In genomic region chr15:103247078-103247781, GRCm38 (mm10) we compare ENCODE assay signal across 27 mouse cellular contexts. TPM values are rescaled to one million over a fixed set of nuclear protein-coding genes. Genes with fewer than 3 reads are reported as not detected.
A peak's percentile ranks its signal among the peaks of the same experiment; 100 is the strongest.
DNase-seq lines count a peak whose midpoint lies in the region; ATAC-seq lines count a peak whose summit lies in the region.
"Had no signal": no experiment of that assay in that cellular context is flagged by ENCODE, and none has a peak within 500 bp of the region (broad histone marks: within the 10 kb centered on the region; RNA-seq: fewer than 3 reads in every experiment).

No protein-coding gene starts in this region.

- peaks cover 27% of the 10 kb centered on the region for H3K4me1 ChIP-seq in forebrain, embryonic 13.5 days
- H3K4me1 ChIP-seq in forebrain, embryonic 10.5 days, result peaks cover 36% of the 10 kb centered on the region
- H3K4me1 ChIP-seq in limb, embryonic 10.5 days, result peaks cover 18% of the 10 kb centered on the region
- peaks cover 60% of the 10 kb centered on the region for H3K4me1 ChIP-seq in liver, embryonic 16.5 days (ENCODE audit: control insufficient read depth, low read depth, low read length)
- H3K4me1 ChIP-seq in midbrain, embryonic 15.5 days, result peaks cover 24% of the 10 kb centered on the region

- 91% methylated on average over 9 of the region's 9 CpGs for WGBS in forebrain, embryonic 13.5 days
- 90% methylated on average over 9 of the region's 9 CpGs for WGBS in forebrain, embryonic 10.5 days
- 89% methylated on average over 9 of the region's 9 CpGs for WGBS in limb, embryonic 10.5 days
- 65% methylated on average over 9 of the region's 9 CpGs for WGBS in liver, embryonic 16.5 days (ENCODE audit: insufficient replicate concordance)
- 92% methylated on average over 9 of the region's 9 CpGs for WGBS in midbrain, embryonic 15.5 days

- H3K4me2 ChIP-seq in forebrain, embryonic 13.5 days, result no peak overlapping the region
- peak overlapping the region; percentile 34 for H3K4me2 ChIP-seq in liver, embryonic 16.5 days (ENCODE audit: low read depth, low read length)
- no peak overlapping the region for H3K4me2 ChIP-seq in midbrain, embryonic 15.5 days
- H3K4me2 ChIP-seq: embryonic facial prominence, embryonic 13.5 days; heart, embryonic 15.5 days; hindbrain, embryonic 15.5 days; lung, embryonic 15.5 days; midbrain, embryonic 13.5 days had no signal

- H3K27me3 ChIP-seq in forebrain, embryonic 13.5 days, result no peaks in the 10 kb centered on the region
- H3K27me3 ChIP-seq in forebrain, embryonic 10.5 days (ENCODE audit: poor library complexity, severe bottlenecking), result no peaks in the 10 kb centered on the region
- no peaks in the 10 kb centered on the region for H3K27me3 ChIP-seq in limb, embryonic 10.5 days (ENCODE audit: low read depth, poor library complexity, severe bottlenecking)
- H3K27me3 ChIP-seq in liver, embryonic 16.5 days (ENCODE audit: control insufficient read depth, insufficient read depth, low read depth, low read length), result no peaks in the 10 kb centered on the region
- H3K27me3 ChIP-seq in midbrain, embryonic 15.5 days (replicated peaks), result no peaks in the 10 kb centered on the region
- H3K27me3 ChIP-seq: embryonic facial prominence, embryonic 13.5 days; heart, embryonic 15.5 days; hindbrain, embryonic 15.5 days; lung, embryonic 15.5 days; megakaryocyte, embryonic 14.5 days; midbrain, embryonic 13.5 days had no signal

- H3K36me3 ChIP-seq in forebrain, embryonic 13.5 days (ENCODE audit: poor library complexity, severe bottlenecking), result peaks cover 67% of the 10 kb centered on the region
- peaks cover 77% of the 10 kb centered on the region for H3K36me3 ChIP-seq in forebrain, embryonic 10.5 days (replicated peaks)
- peaks cover 78% of the 10 kb centered on the region for H3K36me3 ChIP-seq in limb, embryonic 10.5 days
- peaks cover 82% of the 10 kb centered on the region for H3K36me3 ChIP-seq in liver, embryonic 16.5 days (ENCODE audit: control insufficient read depth, insufficient read depth)
- peaks cover 58% of the 10 kb centered on the region for H3K36me3 ChIP-seq in midbrain, embryonic 15.5 days (replicated peaks)

- H3K27ac ChIP-seq in forebrain, embryonic 13.5 days, result peak overlapping the region; percentile 14; the same call in 1 of the 2 replicates
- H3K27ac ChIP-seq in forebrain, embryonic 10.5 days, result no peak overlapping the region
- no peak overlapping the region for H3K27ac ChIP-seq in limb, embryonic 10.5 days
- H3K27ac ChIP-seq in liver, embryonic 16.5 days (ENCODE audit: low read length), result peak overlapping the region; percentile 61
- no peak overlapping the region for H3K27ac ChIP-seq in midbrain, embryonic 15.5 days
- H3K27ac ChIP-seq: embryonic facial prominence, embryonic 13.5 days; heart, adult 2 months; heart, embryonic 15.5 days; hindbrain, embryonic 15.5 days; lung, embryonic 15.5 days; midbrain, embryonic 13.5 days had no signal

- no peak for DNase-seq in forebrain, embryonic 10.5 days (ENCODE audit: extremely low spot score, low spot score)
- DNase-seq in A20 (ENCODE audit: low read depth, low spot score), result peak; percentile 33
- DNase-seq in limb, embryonic 10.5 days (ENCODE audit: low spot score), result peak; percentile 40
- no peak for DNase-seq in thymus, postnatal 4 days
- DNase-seq: adrenal gland, postnatal 14 days; cerebellum, adult 8-10 months; cerebellum, postnatal 36 days; embryo, embryonic 11 days; gastrocnemius, postnatal 10 days; heart, adult 2 months; heart, postnatal 4 days; kidney, adult 8-10 months; kidney, postnatal 14 days; lung, postnatal 36 days; right cerebral cortex, postnatal 25 days; spleen, adult 18-20 months; thymus, postnatal 14 days had no signal

- H3K9me3 ChIP-seq in forebrain, embryonic 13.5 days (replicated peaks), result no peaks in the 10 kb centered on the region
- no peaks in the 10 kb centered on the region for H3K9me3 ChIP-seq in forebrain, embryonic 10.5 days
- H3K9me3 ChIP-seq in limb, embryonic 10.5 days (replicated peaks), result no peaks in the 10 kb centered on the region
- no peaks in the 10 kb centered on the region for H3K9me3 ChIP-seq in liver, embryonic 16.5 days (replicated peaks; ENCODE audit: control insufficient read depth, low read length)
- no peaks in the 10 kb centered on the region for H3K9me3 ChIP-seq in midbrain, embryonic 15.5 days
- H3K9me3 ChIP-seq: embryonic facial prominence, embryonic 13.5 days; heart, embryonic 15.5 days; hindbrain, embryonic 15.5 days; lung, embryonic 15.5 days; megakaryocyte, embryonic 14.5 days; midbrain, embryonic 13.5 days had no signal

- H3K9ac ChIP-seq in forebrain, embryonic 13.5 days, result no peak overlapping the region
- H3K9ac ChIP-seq in liver, embryonic 16.5 days (ENCODE audit: low read depth, low read length), result no peak overlapping the region
- H3K9ac ChIP-seq in midbrain, embryonic 15.5 days, result no peak overlapping the region
- H3K9ac ChIP-seq: embryonic facial prominence, embryonic 13.5 days; heart, embryonic 15.5 days; hindbrain, embryonic 15.5 days; lung, embryonic 15.5 days; midbrain, embryonic 13.5 days had no signal

- H3K4me3 ChIP-seq in forebrain, embryonic 13.5 days, result no peak overlapping the region
- no peak overlapping the region for H3K4me3 ChIP-seq in forebrain, embryonic 10.5 days
- H3K4me3 ChIP-seq in limb, embryonic 10.5 days, result no peak overlapping the region
- H3K4me3 ChIP-seq in liver, embryonic 16.5 days (ENCODE audit: low read depth, low read length), result peak overlapping the region; percentile 19
- H3K4me3 ChIP-seq in midbrain, embryonic 15.5 days, result no peak overlapping the region
- H3K4me3 ChIP-seq: embryonic facial prominence, embryonic 13.5 days; heart, adult 2 months; heart, embryonic 15.5 days; hindbrain, embryonic 15.5 days; lung, embryonic 15.5 days; midbrain, embryonic 13.5 days had no signal

- no peak for ATAC-seq in forebrain, embryonic 13.5 days
- ATAC-seq in liver, embryonic 16.5 days (ENCODE audit: low read depth), result no peak
- ATAC-seq in midbrain, embryonic 15.5 days (replicated peaks), result no peak
- ATAC-seq: forebrain, embryonic 16.5 days had no signal

RNA-seq across cellular contexts. Expression of gene Hnrnpa1, which starts 7.0 kb away (rescaled TPM):
- polyA plus RNA-seq in forebrain, embryonic 13.5 days (2015; fragmentation: Nextera tagmentation; extraction: Ambion mirVana), result 1,312 and 1,385 TPM in 2 replicates
- 1,920 and 1,979 TPM in 2 replicates for polyA plus RNA-seq in forebrain, embryonic 10.5 days (2016; fragmentation: Nextera tagmentation; extraction: Ambion mirVana)
- 1,775 and 1,966 TPM in 2 replicates for polyA plus RNA-seq in limb, embryonic 10.5 days (2016; fragmentation: Nextera tagmentation; extraction: Ambion mirVana)
- polyA plus RNA-seq in liver, embryonic 16.5 days (2015; fragmentation: Nextera tagmentation; extraction: Ambion mirVana), result 174 and 193 TPM in 2 replicates
- polyA plus RNA-seq in midbrain, embryonic 15.5 days (2015; fragmentation: Nextera tagmentation; extraction: Ambion mirVana), result 669 and 721 TPM in 2 replicates

RNA-seq across cellular contexts. Expression of gene Cbx5, which starts 7.6 kb away (rescaled TPM):
- polyA plus RNA-seq in forebrain, embryonic 13.5 days (2015; fragmentation: Nextera tagmentation; extraction: Ambion mirVana), result 161 and 174 TPM in 2 replicates
- 212 and 221 TPM in 2 replicates for polyA plus RNA-seq in forebrain, embryonic 10.5 days (2016; fragmentation: Nextera tagmentation; extraction: Ambion mirVana)
- 191 and 215 TPM in 2 replicates for polyA plus RNA-seq in limb, embryonic 10.5 days (2016; fragmentation: Nextera tagmentation; extraction: Ambion mirVana)
- polyA plus RNA-seq in liver, embryonic 16.5 days (2015; fragmentation: Nextera tagmentation; extraction: Ambion mirVana), result 40.6 and 45.9 TPM in 2 replicates
- polyA plus RNA-seq in midbrain, embryonic 15.5 days (2015; fragmentation: Nextera tagmentation; extraction: Ambion mirVana), result 147 and 153 TPM in 2 replicates

RNA-seq across cellular contexts. Expression of gene Nfe2, which starts 11.0 kb away (rescaled TPM):
- 0.57 and 1.6 TPM in 2 replicates for polyA plus RNA-seq in forebrain, embryonic 13.5 days (2015; fragmentation: Nextera tagmentation; extraction: Ambion mirVana)
- 5.5 and 8.3 TPM in 2 replicates for polyA plus RNA-seq in forebrain, embryonic 10.5 days (2016; fragmentation: Nextera tagmentation; extraction: Ambion mirVana)
- 5.9 and 6.1 TPM in 2 replicates for polyA plus RNA-seq in limb, embryonic 10.5 days (2016; fragmentation: Nextera tagmentation; extraction: Ambion mirVana)
- 202 and 220 TPM in 2 replicates for polyA plus RNA-seq in liver, embryonic 16.5 days (2015; fragmentation: Nextera tagmentation; extraction: Ambion mirVana)
- 0.63 and 0.92 TPM in 2 replicates for polyA plus RNA-seq in midbrain, embryonic 15.5 days (2015; fragmentation: Nextera tagmentation; extraction: Ambion mirVana)

RNA-seq across cellular contexts. Expression of gene Copz1, which starts 25.3 kb away (rescaled TPM):
- polyA plus RNA-seq in forebrain, embryonic 13.5 days (2015; fragmentation: Nextera tagmentation; extraction: Ambion mirVana), result 219 and 232 TPM in 2 replicates
- 279 and 280 TPM in 2 replicates for polyA plus RNA-seq in forebrain, embryonic 10.5 days (2016; fragmentation: Nextera tagmentation; extraction: Ambion mirVana)
- 305 and 309 TPM in 2 replicates for polyA plus RNA-seq in limb, embryonic 10.5 days (2016; fragmentation: Nextera tagmentation; extraction: Ambion mirVana)
- polyA plus RNA-seq in liver, embryonic 16.5 days (2015; fragmentation: Nextera tagmentation; extraction: Ambion mirVana), result 194 TPM in 2 replicates
- polyA plus RNA-seq in midbrain, embryonic 15.5 days (2015; fragmentation: Nextera tagmentation; extraction: Ambion mirVana), result 197 and 203 TPM in 2 replicates

Comparison
In these comparisons a context has a peak if more than half of its experiments do, and no peak if none do; other contexts are left out.
1. H3K27ac ChIP-seq: peak in forebrain, embryonic 13.5 days (single experiment) and liver, embryonic 16.5 days (single experiment); none in forebrain, embryonic 10.5 days (single experiment), limb, embryonic 10.5 days (single experiment) and midbrain, embryonic 15.5 days (single experiment).
2. DNase-seq: peak in A20 (single experiment) and limb, embryonic 10.5 days (single experiment); none in forebrain, embryonic 10.5 days (single experiment) and thymus, postnatal 4 days (single experiment).
3. RNA of gene Nfe2, which starts 11.0 kb away (polyA plus RNA-seq): 202 to 220 TPM in liver, embryonic 16.5 days; 5.5 to 8.3 TPM in forebrain, embryonic 10.5 days, 5.9 to 6.1 TPM in limb, embryonic 10.5 days, 0.63 to 0.92 TPM in midbrain, embryonic 15.5 days and 0.57 to 1.6 TPM in forebrain, embryonic 13.5 days; every median in the first group is over 10 times any median in the second.